Mouse (Mus musculus): Measurements from ENCODE around the gene Tsku.

GRCm38 (mm10) chr7:98316568-98316967, 44.6 kb downstream of the Tsku start:
- TF ChIP-seq GATA1 (IDR thresholded peaks at IDR 0.05; ENCODE audit: borderline replicate concordance, low read length) (no peak), FLI1 (IDR thresholded peaks at IDR 0.05; ENCODE audit: low read length) (no peak)

All from megakaryocyte, embryonic 14.5 days (primary cell).